In the genomic region with DNA sequence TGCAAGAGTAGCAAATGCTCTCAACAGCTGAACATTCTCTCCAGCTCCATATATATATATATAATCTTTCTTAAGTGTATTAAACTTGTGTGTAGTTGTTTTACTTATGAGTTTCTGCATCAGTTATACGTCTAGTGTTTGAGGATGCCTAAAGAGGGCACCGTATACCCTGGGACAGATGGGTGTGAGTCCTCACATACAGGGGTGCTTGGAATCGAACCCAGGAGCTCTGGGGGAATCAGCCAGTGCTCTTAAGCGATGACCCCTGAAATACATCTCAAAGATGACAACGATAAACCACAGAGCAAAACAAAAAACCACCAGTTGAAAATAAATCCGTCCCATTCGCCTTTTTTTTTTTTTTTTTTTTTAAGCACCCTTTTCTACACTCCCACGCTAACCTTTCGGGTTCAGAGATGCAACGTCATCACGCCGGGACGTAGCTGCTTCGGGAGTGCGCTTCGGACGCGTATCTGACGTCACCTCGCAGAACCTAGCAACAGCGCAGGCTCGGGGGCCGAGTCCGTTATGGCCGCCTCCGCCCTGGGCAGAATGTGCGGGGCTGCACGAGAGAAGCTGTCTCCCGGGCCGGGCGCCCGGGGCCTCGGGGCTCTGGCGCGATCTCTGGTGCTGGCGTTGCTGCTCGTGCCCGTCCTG, we compare ENCODE assay signal across 8 mouse cellular contexts. TPM values are rescaled to one million over a fixed set of nuclear protein-coding genes. Genes with fewer than 3 reads are reported as not detected.
DNase-seq lines count a peak whose midpoint lies in the region; ATAC-seq and TF ChIP-seq lines count a peak whose summit lies in the region.

A gene (plus strand): TSS at position 489 of the 657 bp plus-strand sequence.

- peak; percentile 86 for DNase-seq in c-Kit-negative CD71-positive TER-119-positive erythroid progenitor cells, embryonic 14.5 days (ENCODE audit: low read depth, low spot score)
- peak; percentile 91 for DNase-seq in forebrain, embryonic 10.5 days (ENCODE audit: extremely low spot score, low spot score)
- DNase-seq in kidney, postnatal 25 days = peak; percentile 95 to 97
- DNase-seq in liver, embryonic 14.5 days (ENCODE audit: low read depth in 3 of 3, low spot score in 3 of 3) = peak; percentile 90 to 92 (median 90)
- DNase-seq in neural tube, embryonic 11.5 days (ENCODE audit: low spot score) = peak; percentile 93
- peak; percentile 93 for DNase-seq in stomach, postnatal 0 days (ENCODE audit: low spot score)

- no peak for TF ChIP-seq EP300 in liver, embryonic 14.5 days (IDR thresholded peaks at IDR 0.05; ENCODE audit: low read depth)
- no peak for TF ChIP-seq EP300 in stomach, postnatal 0 days (optimal IDR thresholded peaks at IDR 0.05)

- peak within 1 kb of the TSS; percentile 98 for H3K9ac ChIP-seq in heart, embryonic 15.5 days
- peak within 1 kb of the TSS; percentile 98 for H3K9ac ChIP-seq in liver, embryonic 14.5 days (replicated peaks)
- peak within 1 kb of the TSS; percentile 75 for H3K9ac ChIP-seq in neural tube, embryonic 11.5 days (ENCODE audit: low read length)
- H3K9ac ChIP-seq in stomach, postnatal 0 days (ENCODE audit: low read length) = peak within 1 kb of the TSS; percentile 93

- peaks cover 25% of the 10 kb centered on the region; the same call in 1 of the 2 replicates for H3K4me1 ChIP-seq in forebrain, embryonic 10.5 days
- peaks cover 13% of the 10 kb centered on the region; the same call in 1 of the 2 replicates for H3K4me1 ChIP-seq in heart, embryonic 15.5 days (replicated peaks)
- H3K4me1 ChIP-seq in liver, embryonic 14.5 days (replicated peaks; ENCODE audit: control insufficient read depth in 2 of 2, insufficient read depth in 2 of 2, low read length in 1 of 2) = peaks cover 5 to 13% of the 10 kb centered on the region in 2 experiments
- no peaks in the 10 kb centered on the region for H3K4me1 ChIP-seq in neural tube, embryonic 11.5 days (ENCODE audit: control insufficient read depth, insufficient read depth, low read length)
- no peaks in the 10 kb centered on the region for H3K4me1 ChIP-seq in stomach, postnatal 0 days (replicated peaks; ENCODE audit: control insufficient read depth, insufficient read depth)

- peak within 1 kb of the TSS; percentile 92 for H3K4me3 ChIP-seq in forebrain, embryonic 10.5 days
- peak within 1 kb of the TSS; percentile 98 for H3K4me3 ChIP-seq in heart, embryonic 15.5 days
- H3K4me3 ChIP-seq in liver, embryonic 14.5 days (ENCODE audit: insufficient read depth in 1 of 2, low read depth in 2 of 2, low read length in 2 of 2) = peak within 1 kb of the TSS; percentile 88 to 99
- peak within 1 kb of the TSS; percentile 77 for H3K4me3 ChIP-seq in neural tube, embryonic 11.5 days (ENCODE audit: low read depth, low read length)
- peak within 1 kb of the TSS; percentile 99 for H3K4me3 ChIP-seq in stomach, postnatal 0 days (ENCODE audit: low read depth, low read length)

- WGBS in forebrain, embryonic 10.5 days = 1% methylated on average over 38 of the region's 38 CpGs
- 1% methylated on average over 38 of the region's 38 CpGs for WGBS in heart, embryonic 15.5 days
- WGBS in liver, embryonic 14.5 days (ENCODE audit: insufficient replicate concordance) = under 1% methylated on average over 38 of the region's 38 CpGs
- WGBS in neural tube, embryonic 11.5 days = 1% methylated on average over 38 of the region's 38 CpGs
- 1% methylated on average over 38 of the region's 38 CpGs for WGBS in stomach, postnatal 0 days

- peak within 1 kb of the TSS; percentile 73 for H3K4me2 ChIP-seq in heart, embryonic 15.5 days
- peak within 1 kb of the TSS; percentile 61 for H3K4me2 ChIP-seq in liver, embryonic 14.5 days (ENCODE audit: low read depth)
- H3K4me2 ChIP-seq in neural tube, embryonic 11.5 days (ENCODE audit: low read depth) = peak within 1 kb of the TSS; percentile 57
- peak within 1 kb of the TSS; percentile 71 for H3K4me2 ChIP-seq in stomach, postnatal 0 days (replicated peaks; ENCODE audit: low read depth)

- peak; percentile 93 for ATAC-seq in CD4-positive, CD25-positive, alpha-beta regulatory T cell, adult 4 months
- ATAC-seq in heart, embryonic 15.5 days (replicated peaks; ENCODE audit: insufficient number of reproducible peaks, insufficient read depth, low FRiP score, low read depth) = peak; percentile 94
- ATAC-seq in liver, embryonic 14.5 days (ENCODE audit: insufficient read depth) = peak; percentile 94
- ATAC-seq in neural tube, embryonic 11.5 days (ENCODE audit: insufficient read depth, low FRiP score, low TSS enrichment) = peak; percentile 95
- peak; percentile 94 for ATAC-seq in stomach, postnatal 0 days (ENCODE audit: low FRiP score, low TSS enrichment)

- peaks cover 4% of the 10 kb centered on the region; the same call in 1 of the 2 replicates for H3K9me3 ChIP-seq in forebrain, embryonic 10.5 days
- no peaks in the 10 kb centered on the region for H3K9me3 ChIP-seq in heart, embryonic 15.5 days (replicated peaks)
- H3K9me3 ChIP-seq in liver, embryonic 14.5 days (ENCODE audit: control insufficient read depth, low read length) = no peaks in the 10 kb centered on the region
- no peaks in the 10 kb centered on the region for H3K9me3 ChIP-seq in neural tube, embryonic 11.5 days (ENCODE audit: control insufficient read depth, low read length)
- no peaks in the 10 kb centered on the region for H3K9me3 ChIP-seq in stomach, postnatal 0 days (ENCODE audit: control insufficient read depth, low read length)

- peaks cover 27% of the 10 kb centered on the region for H3K36me3 ChIP-seq in forebrain, embryonic 10.5 days (replicated peaks)
- 0 out of 2 replicates have a peak, but pooled peaks cover 4% of the 10 kb centered on the region for H3K36me3 ChIP-seq in heart, embryonic 15.5 days
- no peaks in the 10 kb centered on the region for H3K36me3 ChIP-seq in liver, embryonic 14.5 days (replicated peaks; ENCODE audit: control insufficient read depth, insufficient read depth, low read depth)
- H3K36me3 ChIP-seq in neural tube, embryonic 11.5 days (ENCODE audit: control insufficient read depth, insufficient read depth, low read length) = no peaks in the 10 kb centered on the region
- no peaks in the 10 kb centered on the region for H3K36me3 ChIP-seq in stomach, postnatal 0 days (ENCODE audit: control insufficient read depth, insufficient read depth, low read length)

- no peaks in the 10 kb centered on the region for H3K27me3 ChIP-seq in forebrain, embryonic 10.5 days (ENCODE audit: poor library complexity, severe bottlenecking)
- no peaks in the 10 kb centered on the region for H3K27me3 ChIP-seq in heart, embryonic 15.5 days
- no peaks in the 10 kb centered on the region for H3K27me3 ChIP-seq in liver, embryonic 14.5 days (ENCODE audit: control insufficient read depth, insufficient read depth, low read length)
- H3K27me3 ChIP-seq in neural tube, embryonic 11.5 days (ENCODE audit: control insufficient read depth, insufficient read depth, low read length) = no peaks in the 10 kb centered on the region
- no peaks in the 10 kb centered on the region for H3K27me3 ChIP-seq in stomach, postnatal 0 days (ENCODE audit: control insufficient read depth, insufficient read depth, low read length)

- TF ChIP-seq CTCF in liver, embryonic 14.5 days (IDR thresholded peaks at IDR 0.05; ENCODE audit: low read depth) = no peak
- TF ChIP-seq CTCF in stomach, postnatal 0 days (IDR thresholded peaks at IDR 0.05; ENCODE audit: low read depth) = no peak

- H3K27ac ChIP-seq in forebrain, embryonic 10.5 days = peak within 1 kb of the TSS; percentile 98
- peak within 1 kb of the TSS; percentile 98 for H3K27ac ChIP-seq in heart, embryonic 15.5 days
- H3K27ac ChIP-seq in liver, embryonic 14.5 days = peak within 1 kb of the TSS; percentile 56
- H3K27ac ChIP-seq in neural tube, embryonic 11.5 days (ENCODE audit: low read depth, low read length) = peak within 1 kb of the TSS; percentile 67
- H3K27ac ChIP-seq in stomach, postnatal 0 days (replicated peaks) = peak within 1 kb of the TSS; percentile 96

RNA-seq across cellular contexts. Expression of the gene that starts here (rescaled TPM):
- 10 to 100 TPM; 43.7 to 50.8 TPM for polyA plus RNA-seq in CD4-positive, CD25-positive, alpha-beta regulatory T cell, adult 4 months (2017; shearing (Covaris generic))
- 161 and 165 TPM in 2 replicates for polyA plus RNA-seq in forebrain, embryonic 10.5 days (2016; fragmentation: Nextera tagmentation; extraction: Ambion mirVana)
- 165 and 190 TPM in 2 replicates for polyA plus RNA-seq in heart, embryonic 15.5 days (2015; fragmentation: Nextera tagmentation; extraction: Ambion mirVana)
- polyA plus RNA-seq in liver, embryonic 14.5 days (2012; rRNA removed) = 26.6 and 31.3 TPM in 2 replicates
- polyA plus RNA-seq in liver, embryonic 14.5 days (2014; fragmentation: Nextera tagmentation; extraction: Ambion mirVana) = 44.7 and 49.8 TPM in 2 replicates
- 185 and 187 TPM in 2 replicates for polyA plus RNA-seq in neural tube, embryonic 11.5 days (2014; fragmentation: Nextera tagmentation; extraction: Ambion mirVana)
- polyA plus RNA-seq in stomach, postnatal 0 days (2015; fragmentation: Nextera tagmentation; extraction: Ambion mirVana) = 104 and 115 TPM in 2 replicates

Comparison
In these comparisons a context has a peak if more than half of its experiments do, and no peak if none do; other contexts are left out.
1. Peak in every context shown above with its lines: DNase-seq, ATAC-seq, H3K4me3 ChIP-seq and H3K27ac ChIP-seq.